Mouse (Mus musculus): ENCODE data around the gene Cuzd1.

Gene Cuzd1

GRCm38 (mm10) chr7:131322192-131322591, at the start of gene Cuzd1:
Gene Cuzd1, minus strand, starts transcription at chr7:131322292.
- DNase-seq (ENCODE audit: inconsistent age in 2 of 2, low spot score in 1 of 2): no peak

GRCm38 (mm10) chr7:131371470-131371860, 49.4 kb upstream of the Cuzd1 start:
- DNase-seq (ENCODE audit: inconsistent age in 2 of 2, low spot score in 1 of 2): no peak

GRCm38 (mm10) chr7:131370648-131371469, 48.8 kb upstream of the Cuzd1 start, which contains the start of gene Pstk:
Gene Pstk, plus strand, starts transcription at chr7:131371141.
- peak; percentile 93 to 97 for DNase-seq (ENCODE audit: inconsistent age in 2 of 2, low spot score in 1 of 2)

GRCm38 (mm10) chr7:131364131-131364530, 42.0 kb upstream of the Cuzd1 start:
- no peak for DNase-seq (ENCODE audit: inconsistent age in 2 of 2, low spot score in 1 of 2)

GRCm38 (mm10) chr7:131362615-131363300, 40.7 kb upstream of the Cuzd1 start, which contains the start of gene 2310057M21Rik:
Gene 2310057M21Rik, minus strand, starts transcription at chr7:131362759.
- DNase-seq (ENCODE audit: inconsistent age in 2 of 2, low spot score in 1 of 2): peak; percentile 96 to 98

- DNase-seq (ENCODE audit: inconsistent age in 2 of 2, low spot score in 1 of 2): no peak
Measured at GRCm38 (mm10) chr7:131362269-131362614, 40.1 kb upstream of the Cuzd1 start.

GRCm38 (mm10) chr7:131356105-131356504, 34.0 kb upstream of the Cuzd1 start:
- DNase-seq (ENCODE audit: inconsistent age in 2 of 2, low spot score in 1 of 2): no peak

GRCm38 (mm10) chr7:131345856-131346541, 23.9 kb upstream of the Cuzd1 start:
- DNase-seq (ENCODE audit: inconsistent age in 2 of 2, low spot score in 1 of 2): no peak

- no peak for DNase-seq (ENCODE audit: inconsistent age in 2 of 2, low spot score in 1 of 2)
Measured at GRCm38 (mm10) chr7:131337502-131338068, 15.5 kb upstream of the Cuzd1 start.

- no peak for DNase-seq (ENCODE audit: inconsistent age in 2 of 2, low spot score in 1 of 2)
Measured at GRCm38 (mm10) chr7:131333564-131333963, 11.5 kb upstream of the Cuzd1 start, which contains the start of gene Fam24a. Gene Fam24a, plus strand, starts transcription at chr7:131333864.

GRCm38 (mm10) chr7:131331688-131332087, 9.6 kb upstream of the Cuzd1 start:
- no peak for DNase-seq (ENCODE audit: inconsistent age in 2 of 2, low spot score in 1 of 2)

- no peak for DNase-seq (ENCODE audit: inconsistent age in 2 of 2, low spot score in 1 of 2)
Measured at GRCm38 (mm10) chr7:131329416-131329815, 7.3 kb upstream of the Cuzd1 start, which contains the start of gene Fam24b. Gene Fam24b, minus strand, starts transcription at chr7:131329516.

GRCm38 (mm10) chr7:131327054-131327453, 5.0 kb upstream of the Cuzd1 start:
- no peak for DNase-seq (ENCODE audit: inconsistent age in 2 of 2, low spot score in 1 of 2)

- DNase-seq (ENCODE audit: inconsistent age in 2 of 2, low spot score in 1 of 2): no peak
Measured at GRCm38 (mm10) chr7:131318340-131318739, 3.8 kb downstream of the Cuzd1 start.

- no peak for DNase-seq (ENCODE audit: inconsistent age in 2 of 2, low spot score in 1 of 2)
Measured at GRCm38 (mm10) chr7:131317587-131317986, 4.5 kb downstream of the Cuzd1 start.

- no peak for DNase-seq (ENCODE audit: inconsistent age in 2 of 2, low spot score in 1 of 2)
Measured at GRCm38 (mm10) chr7:131314493-131314892, 7.6 kb downstream of the Cuzd1 start.

GRCm38 (mm10) chr7:131306733-131307132, 15.4 kb downstream of the Cuzd1 start:
- no peak for DNase-seq (ENCODE audit: inconsistent age in 2 of 2, low spot score in 1 of 2)

GRCm38 (mm10) chr7:131303340-131303739, 18.8 kb downstream of the Cuzd1 start:
- DNase-seq (ENCODE audit: inconsistent age in 2 of 2, low spot score in 1 of 2): no peak

GRCm38 (mm10) chr7:131297151-131297550, 24.9 kb downstream of the Cuzd1 start:
- DNase-seq (ENCODE audit: inconsistent age in 2 of 2, low spot score in 1 of 2): no peak

- peak in 1 of 2 experiments; percentile 22 for DNase-seq (ENCODE audit: inconsistent age in 2 of 2, low spot score in 1 of 2)
Measured at GRCm38 (mm10) chr7:131265851-131266250, 56.2 kb downstream of the Cuzd1 start.

GRCm38 (mm10) chr7:131264251-131264650, 57.8 kb downstream of the Cuzd1 start:
- DNase-seq (ENCODE audit: inconsistent age in 2 of 2, low spot score in 1 of 2): no peak
